Mouse (Mus musculus) stomach, embryonic 14.5 days (tissue): ENCODE results near the gene Shank1. TPM values are rescaled to one million over a fixed set of nuclear protein-coding genes. Genes with fewer than 3 reads are reported as not detected.

ENCODE experiments used
- ATAC-seq: fragments of 200-750 bp; cut with Nextera tagmentation; 2 replicates; pipeline ENCODE4 v1.8.0; 2017; ENCODE audit warnings: low read depth, moderate TSS enrichment; ENCODE audit not compliant: insufficient number of reproducible peaks, insufficient read depth, low FRiP score
- H3K27ac ChIP-seq: fragments of 300-500 bp; sonication (generic); 2 replicates; pipeline ENCODE4 v1.5.1; 2014; ENCODE audit warnings: mild to moderate bottlenecking, low read length, moderate library complexity, mixed read lengths
- H3K27me3 ChIP-seq: fragments of 300-500 bp; sonication (generic); 2 replicates; pipeline ENCODE4 v1.6.1; 2014; ENCODE audit warnings: low read length, control low read depth, mixed read lengths; ENCODE audit not compliant: control insufficient read depth, insufficient read depth
- H3K36me3 ChIP-seq: fragments of 300-500 bp; sonication (generic); 2 replicates; pipeline ENCODE4 v1.6.1; 2014; ENCODE audit warnings: mild to moderate bottlenecking, control low read depth, low read length, moderate library complexity, mixed read lengths; ENCODE audit not compliant: control insufficient read depth, insufficient read depth
- H3K4me1 ChIP-seq: fragments of 300-500 bp; sonication (generic); 2 replicates; pipeline ENCODE4 v1.6.1; 2014; ENCODE audit warnings: low read length, control low read depth, mixed read lengths; ENCODE audit not compliant: control insufficient read depth, insufficient read depth
- H3K4me2 ChIP-seq: fragments of 300-500 bp; sonication (generic); replicated peaks from 2 replicates; pipeline ENCODE4 v1.6.1; 2014; ENCODE audit warnings: low read depth, low read length, control low read depth
- H3K4me3 ChIP-seq: fragments of 300-500 bp; sonication (generic); 2 replicates; pipeline ENCODE4 v1.5.1; 2014; ENCODE audit warnings: low read depth, low read length, control low read depth
- H3K9ac ChIP-seq: fragments of 300-500 bp; sonication (generic); replicated peaks from 2 replicates; pipeline ENCODE4 v1.6.1; 2014; ENCODE audit warnings: low read depth, mild to moderate bottlenecking, control low read depth, low read length, moderate library complexity, mixed read lengths
- H3K9me3 ChIP-seq: fragments of 300-500 bp; sonication (generic); 2 replicates; pipeline ENCODE4 v1.6.1; 2016; ENCODE audit warnings: low read depth, low read length, control low read depth; ENCODE audit not compliant: control insufficient read depth
- WGBS: fragments of 180-500 bp; shearing (Covaris S2); extraction: QIAGEN DNeasy Blood & Tissue Kit; methylation state at CpG from one replicate; pipeline ENCODE4 v1.1.7; 2014; 5-methylcytosine and 5-hydroxymethylcytosine counted together
- polyA plus RNA-seq: library from polyadenylated mRNA; unstranded; fragments of >200 nt; fragmentation: Nextera tagmentation; extraction: Ambion mirVana; gene quantifications from 2 replicates; pipeline ENCODE4 v1.2.1, GENCODE M21; 2014

Gene Shank1
- polyA plus RNA-seq, 1 experiment from 2014 or later, result 4.5 TPM

DNA sequence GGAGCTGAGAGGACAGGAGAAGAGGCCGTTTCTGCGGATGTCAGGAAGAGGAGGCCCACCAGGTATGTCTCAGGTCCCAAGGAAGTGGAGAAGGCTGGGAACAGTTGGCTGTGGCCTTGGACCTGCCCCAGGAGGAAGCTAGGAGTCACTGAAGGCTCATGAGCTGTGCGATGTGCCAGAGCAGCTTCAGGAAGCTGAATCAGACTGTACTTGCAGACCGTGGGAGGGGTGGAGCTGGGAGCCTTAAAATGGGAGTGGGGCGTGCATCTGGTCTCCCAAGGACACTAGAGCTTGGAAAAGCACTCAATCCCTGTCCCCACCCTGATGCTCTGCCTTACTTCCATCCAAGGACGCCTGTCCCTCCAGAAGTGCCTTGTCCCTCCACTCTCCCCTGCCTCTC lies 16.6 kb downstream of the Shank1 start:
- Histone ChIP-seq H3K4me2 (no peak overlapping the region), H3K9ac (no peak overlapping the region), H3K4me1 (no peaks in the 10 kb centered on the region), H3K27ac (no peak overlapping the region), H3K36me3 (no peaks in the 10 kb centered on the region; the same call in 1 of the 2 replicates), H3K4me3 (no peak overlapping the region), H3K9me3 (no peaks in the 10 kb centered on the region), H3K27me3 (no peaks in the 10 kb centered on the region)
- no peak for ATAC-seq
- 46% methylated on average over 6 of the region's 6 CpGs for WGBS

DNA sequence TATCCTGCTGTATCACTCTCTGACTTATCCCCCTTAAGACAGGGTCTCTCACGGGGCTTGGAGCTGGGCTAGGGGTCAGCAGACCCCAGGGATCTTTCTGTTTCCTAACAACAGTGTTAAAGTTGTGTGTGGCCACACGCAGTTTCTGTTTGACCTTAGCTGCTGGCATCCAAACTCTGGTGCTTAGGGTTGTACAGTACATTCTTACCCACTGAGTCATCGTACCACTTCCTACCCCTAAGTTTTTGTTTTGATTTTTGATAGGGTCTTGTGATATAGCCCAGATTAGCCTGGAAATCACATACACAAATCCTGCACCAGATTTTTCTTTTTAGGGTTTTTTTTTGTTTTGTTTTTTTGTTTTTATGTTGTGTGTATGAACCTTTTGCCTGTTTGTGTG lies 22.3 kb downstream of the Shank1 start:
- H3K4me1 ChIP-seq, result 0 out of 2 replicates have a peak, but pooled peaks cover 11% of the 10 kb centered on the region
- peaks cover 28% of the 10 kb centered on the region for H3K27me3 ChIP-seq
- ATAC-seq, result no peak
- WGBS, result 55% methylated on average over 3 of the region's 3 CpGs
- no peak overlapping the region for H3K4me2 ChIP-seq
- H3K9me3 ChIP-seq, result no peaks in the 10 kb centered on the region
- H3K9ac ChIP-seq, result no peak overlapping the region
- no peaks in the 10 kb centered on the region for H3K36me3 ChIP-seq
- no peak overlapping the region for H3K4me3 ChIP-seq
- no peak overlapping the region for H3K27ac ChIP-seq

GRCm38 (mm10) chr7:44334139-44334538 lies 24.1 kb downstream of the Shank1 start:
- ATAC-seq, result no peak
- Histone ChIP-seq H3K4me1 (0 out of 2 replicates have a peak, but pooled peaks cover 11% of the 10 kb centered on the region), H3K9ac (no peak overlapping the region), H3K27ac (no peak overlapping the region), H3K36me3 (no peaks in the 10 kb centered on the region), H3K4me2 (no peak overlapping the region), H3K27me3 (peaks cover 41% of the 10 kb centered on the region), H3K4me3 (no peak overlapping the region), H3K9me3 (no peaks in the 10 kb centered on the region)
- 58% methylated on average over 14 of the region's 14 CpGs for WGBS

GRCm38 (mm10) chr7:44335031-44335878 lies 25.2 kb downstream of the Shank1 start:
- Histone ChIP-seq H3K4me1 (0 out of 2 replicates have a peak, but pooled peaks cover 11% of the 10 kb centered on the region), H3K4me2 (peak overlapping the region; percentile 76), H3K9ac (no peak overlapping the region), H3K4me3 (peak overlapping the region; percentile 33), H3K27me3 (peaks cover 41% of the 10 kb centered on the region), H3K9me3 (no peaks in the 10 kb centered on the region), H3K36me3 (no peaks in the 10 kb centered on the region), H3K27ac (no peak overlapping the region)
- 0 out of 2 replicates have a peak, but pooled peaks have one; percentile 25 for ATAC-seq
- WGBS, result 5% methylated on average over 24 of the region's 40 CpGs

GRCm38 (mm10) chr7:44336046-44337021 lies 26.3 kb downstream of the Shank1 start:
- peaks cover 41% of the 10 kb centered on the region for H3K27me3 ChIP-seq
- peak overlapping the region; percentile 76 for H3K4me2 ChIP-seq
- 0 out of 2 replicates have a peak, but pooled peaks cover 11% of the 10 kb centered on the region for H3K4me1 ChIP-seq
- peak; percentile 30; the same call in 1 of the 2 replicates for ATAC-seq
- WGBS, result 4% methylated on average over 30 of the region's 54 CpGs
- H3K36me3 ChIP-seq, result no peaks in the 10 kb centered on the region
- peak overlapping the region; percentile 33 for H3K4me3 ChIP-seq
- no peaks in the 10 kb centered on the region for H3K9me3 ChIP-seq
- no peak overlapping the region for H3K27ac ChIP-seq
- H3K9ac ChIP-seq, result no peak overlapping the region

DNA sequence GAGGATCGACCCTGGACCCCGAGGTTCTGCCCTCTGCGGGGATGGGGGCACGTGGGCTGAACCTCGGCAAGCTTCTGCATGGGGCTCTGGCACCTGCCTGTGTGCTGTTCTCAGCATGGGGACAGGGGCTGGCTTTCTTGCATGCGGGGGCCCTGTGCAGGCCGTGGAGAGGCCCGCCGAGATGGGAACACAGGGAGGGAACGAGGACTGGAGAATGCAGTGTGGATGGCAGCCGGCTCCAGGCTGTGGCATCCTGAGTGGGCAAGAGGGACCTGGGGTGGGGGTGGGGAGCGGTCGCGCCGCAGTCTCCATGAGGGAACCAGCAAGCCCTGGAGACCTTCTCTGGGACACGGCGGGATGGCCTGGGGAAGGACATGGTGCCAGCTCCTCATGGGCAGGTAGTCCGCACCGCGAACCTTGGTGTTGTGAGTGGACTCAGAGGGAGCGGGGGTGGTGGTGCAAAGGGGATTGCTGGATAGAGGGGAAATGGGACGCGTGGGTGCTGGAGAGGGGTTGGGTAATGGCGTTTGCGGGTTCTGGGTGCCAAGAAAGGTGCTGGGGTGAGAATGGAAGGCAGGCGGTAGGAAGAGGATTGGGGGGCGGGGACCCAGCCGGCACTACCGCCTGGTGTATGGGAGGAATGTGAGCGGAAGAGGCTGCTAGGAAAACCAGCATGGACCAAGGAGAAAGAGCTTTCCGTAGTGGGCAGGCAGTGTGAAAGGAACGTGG lies 27.2 kb downstream of the Shank1 start:
- 5% methylated on average over 32 of the region's 32 CpGs for WGBS
- Histone ChIP-seq H3K9me3 (no peaks in the 10 kb centered on the region), H3K9ac (no peak overlapping the region), H3K27me3 (peaks cover 41% of the 10 kb centered on the region), H3K27ac (no peak overlapping the region), H3K4me1 (0 out of 2 replicates have a peak, but pooled peaks cover 11% of the 10 kb centered on the region), H3K4me2 (peak overlapping the region; percentile 76; the same call in 1 of the 2 replicates), H3K36me3 (no peaks in the 10 kb centered on the region), H3K4me3 (0 out of 2 replicates have a peak overlapping the region, but pooled peaks have one; percentile 33)
- ATAC-seq, result no peak

GRCm38 (mm10) chr7:44340226-44340625 lies 30.2 kb downstream of the Shank1 start:
- 0 out of 2 replicates have a peak, but pooled peaks cover 11% of the 10 kb centered on the region for H3K4me1 ChIP-seq
- H3K27me3 ChIP-seq, result peaks cover 33% of the 10 kb centered on the region
- 66% methylated on average over 6 of the region's 6 CpGs for WGBS
- no peak for ATAC-seq
- no peak overlapping the region for H3K27ac ChIP-seq
- no peaks in the 10 kb centered on the region for H3K9me3 ChIP-seq
- no peak overlapping the region for H3K4me3 ChIP-seq
- H3K36me3 ChIP-seq, result no peaks in the 10 kb centered on the region
- H3K4me2 ChIP-seq, result no peak overlapping the region
- H3K9ac ChIP-seq, result no peak overlapping the region
